Comparison of ENCODE assay signal across 16 mouse cellular contexts in genomic region chr15:7088691-7089090, GRCm38 (mm10). TPM values are rescaled to one million over a fixed set of nuclear protein-coding genes. Genes with fewer than 3 reads are reported as not detected.
DNase-seq lines count a peak whose midpoint lies in the region; ATAC-seq and TF ChIP-seq lines count a peak whose summit lies in the region.
"Had no signal": no experiment of that assay in that cellular context is flagged by ENCODE, and none has a peak within 500 bp of the region (broad histone marks: within the 10 kb centered on the region; RNA-seq: fewer than 3 reads in every experiment).

No protein-coding gene starts in this region.

- peaks cover 17% of the 10 kb centered on the region for H3K27me3 ChIP-seq in midbrain, embryonic 11.5 days (ENCODE audit: control insufficient read depth, insufficient read depth, low read length)
- peaks cover 25% of the 10 kb centered on the region for H3K27me3 ChIP-seq in midbrain, embryonic 13.5 days
- H3K27me3 ChIP-seq in heart, postnatal 0 days (ENCODE audit: control insufficient read depth, insufficient read depth, low read length) = no peaks in the 10 kb centered on the region
- no peaks in the 10 kb centered on the region for H3K27me3 ChIP-seq in lung, postnatal 0 days (replicated peaks; ENCODE audit: insufficient read depth, low read length)
- H3K27me3 ChIP-seq in forebrain, embryonic 15.5 days = no peaks in the 10 kb centered on the region
- H3K27me3 ChIP-seq: neural tube, embryonic 13.5 days had no signal

- H3K27ac ChIP-seq in midbrain, embryonic 11.5 days (ENCODE audit: low read depth, low read length) = no peak overlapping the region
- H3K27ac ChIP-seq in midbrain, embryonic 13.5 days = no peak overlapping the region
- peak overlapping the region; percentile 16; the same call in 1 of the 2 replicates for H3K27ac ChIP-seq in heart, postnatal 0 days (ENCODE audit: low read depth)
- no peak overlapping the region for H3K27ac ChIP-seq in lung, postnatal 0 days (ENCODE audit: low read length)
- H3K27ac ChIP-seq in forebrain, embryonic 15.5 days (replicated peaks) = no peak overlapping the region
- H3K27ac ChIP-seq: neural tube, embryonic 13.5 days had no signal

- H3K9me3 ChIP-seq in midbrain, embryonic 11.5 days (ENCODE audit: control insufficient read depth, low read length) = no peaks in the 10 kb centered on the region
- no peaks in the 10 kb centered on the region for H3K9me3 ChIP-seq in midbrain, embryonic 13.5 days
- no peaks in the 10 kb centered on the region for H3K9me3 ChIP-seq in heart, postnatal 0 days (replicated peaks; ENCODE audit: control insufficient read depth, low read length)
- no peaks in the 10 kb centered on the region for H3K9me3 ChIP-seq in lung, postnatal 0 days (ENCODE audit: low read length)
- no peaks in the 10 kb centered on the region for H3K9me3 ChIP-seq in forebrain, embryonic 15.5 days
- H3K9me3 ChIP-seq: neural tube, embryonic 13.5 days had no signal

- H3K9ac ChIP-seq in midbrain, embryonic 11.5 days (ENCODE audit: low read length) = no peak overlapping the region
- H3K9ac ChIP-seq in midbrain, embryonic 13.5 days (replicated peaks) = no peak overlapping the region
- no peak overlapping the region for H3K9ac ChIP-seq in heart, postnatal 0 days (replicated peaks; ENCODE audit: low read depth, low read length)
- H3K9ac ChIP-seq in lung, postnatal 0 days (replicated peaks; ENCODE audit: low read depth) = no peak overlapping the region
- no peak overlapping the region for H3K9ac ChIP-seq in forebrain, embryonic 15.5 days (replicated peaks)
- H3K9ac ChIP-seq: neural tube, embryonic 13.5 days had no signal

- peak; percentile 79 for DNase-seq in midbrain, embryonic 11.5 days (ENCODE audit: low spot score, missing footprints)
- peak; percentile 8 for DNase-seq in heart, postnatal 0 days (ENCODE audit: low spot score)
- DNase-seq in lung, postnatal 0 days (ENCODE audit: low spot score) = peak; percentile 51
- DNase-seq in skeletal muscle tissue, adult 2 months (ENCODE audit: low read depth, low spot score) = peak; percentile 42
- DNase-seq in right cerebral cortex, adult 2 months (ENCODE audit: low spot score in 2 of 2) = no peak
- DNase-seq: cerebellum, postnatal 10 days; gastrocnemius, postnatal 14 days; kidney, postnatal 36 days; midbrain, embryonic 14.5 days; thymus, postnatal 36 days had no signal

- H3K4me2 ChIP-seq in midbrain, embryonic 11.5 days = no peak overlapping the region
- H3K4me2 ChIP-seq in midbrain, embryonic 13.5 days (replicated peaks) = no peak overlapping the region
- H3K4me2 ChIP-seq in heart, postnatal 0 days (ENCODE audit: low read depth, low read length) = no peak overlapping the region
- H3K4me2 ChIP-seq in lung, postnatal 0 days (replicated peaks; ENCODE audit: low read depth, low read length) = no peak overlapping the region
- no peak overlapping the region for H3K4me2 ChIP-seq in forebrain, embryonic 15.5 days (replicated peaks)
- H3K4me2 ChIP-seq: neural tube, embryonic 13.5 days had no signal

- no peak overlapping the region for H3K4me3 ChIP-seq in midbrain, embryonic 11.5 days (ENCODE audit: low read depth, low read length)
- no peak overlapping the region for H3K4me3 ChIP-seq in midbrain, embryonic 13.5 days (replicated peaks)
- H3K4me3 ChIP-seq in heart, postnatal 0 days (ENCODE audit: low read depth, low read length) = no peak overlapping the region
- H3K4me3 ChIP-seq in lung, postnatal 0 days (ENCODE audit: low read depth, low read length) = no peak overlapping the region
- H3K4me3 ChIP-seq in forebrain, embryonic 15.5 days = no peak overlapping the region
- H3K4me3 ChIP-seq: neural tube, embryonic 13.5 days had no signal

- no peak for TF ChIP-seq EP300 in heart, postnatal 0 days (IDR thresholded peaks at IDR 0.05; ENCODE audit: low read depth)
- TF ChIP-seq EP300 in lung, postnatal 0 days (IDR thresholded peaks at IDR 0.05) = peak; percentile 93

- TF ChIP-seq CTCF in heart, postnatal 0 days (IDR thresholded peaks at IDR 0.05; ENCODE audit: low read depth) = no peak
- TF ChIP-seq CTCF in lung, postnatal 0 days (IDR thresholded peaks at IDR 0.05) = no peak

- no peaks in the 10 kb centered on the region for H3K36me3 ChIP-seq in midbrain, embryonic 11.5 days (ENCODE audit: control insufficient read depth, insufficient read depth, low read length)
- H3K36me3 ChIP-seq in midbrain, embryonic 13.5 days = no peaks in the 10 kb centered on the region
- no peaks in the 10 kb centered on the region for H3K36me3 ChIP-seq in heart, postnatal 0 days (replicated peaks; ENCODE audit: control insufficient read depth, insufficient read depth, low read length)
- no peaks in the 10 kb centered on the region for H3K36me3 ChIP-seq in lung, postnatal 0 days (ENCODE audit: insufficient read depth, low read length)
- H3K36me3 ChIP-seq in forebrain, embryonic 15.5 days = no peaks in the 10 kb centered on the region
- H3K36me3 ChIP-seq: neural tube, embryonic 13.5 days had no signal

- no peak for ATAC-seq in midbrain, embryonic 11.5 days (ENCODE audit: low FRiP score)
- ATAC-seq in midbrain, embryonic 13.5 days = no peak
- 0 out of 2 replicates have a peak, but pooled peaks have one; percentile 27 for ATAC-seq in heart, postnatal 0 days (ENCODE audit: insufficient read depth, low read depth)
- peak; percentile 75 for ATAC-seq in lung, postnatal 0 days
- ATAC-seq in frontal cortex, adult (ENCODE audit: low TSS enrichment) = no peak
- no peak for ATAC-seq in forebrain, embryonic 15.5 days (replicated peaks)
- ATAC-seq: activated CD4-positive, CD25-positive, alpha-beta regulatory T cell, adult 4 months; inflammation-experienced regulatory T-cells, adult 6 months had no signal

- peaks cover 4% of the 10 kb centered on the region; the same call in 1 of the 2 replicates for H3K4me1 ChIP-seq in midbrain, embryonic 11.5 days (ENCODE audit: control insufficient read depth, insufficient read depth, low read length)
- H3K4me1 ChIP-seq in midbrain, embryonic 13.5 days (replicated peaks) = peaks cover 3% of the 10 kb centered on the region; the same call in 1 of the 2 replicates
- H3K4me1 ChIP-seq in heart, postnatal 0 days (ENCODE audit: control insufficient read depth, insufficient read depth) = peaks cover 27% of the 10 kb centered on the region
- 0 out of 2 replicates have a peak, but pooled peaks cover 5% of the 10 kb centered on the region for H3K4me1 ChIP-seq in lung, postnatal 0 days (ENCODE audit: insufficient read depth, low read depth, low read length)
- 0 out of 2 replicates have a peak, but pooled peaks cover 6% of the 10 kb centered on the region for H3K4me1 ChIP-seq in forebrain, embryonic 15.5 days

- WGBS in midbrain, embryonic 11.5 days = 19% methylated on average over 2 of the region's 2 CpGs
- 24% methylated on average over 2 of the region's 2 CpGs for WGBS in midbrain, embryonic 13.5 days
- WGBS in heart, postnatal 0 days = 53% methylated on average over 2 of the region's 2 CpGs
- 36% methylated on average over 2 of the region's 2 CpGs for WGBS in lung, postnatal 0 days
- WGBS in forebrain, embryonic 15.5 days = 22% methylated on average over 2 of the region's 2 CpGs

RNA-seq across cellular contexts. Expression of gene Lifr, which starts 1.7 kb away (rescaled TPM):
- 16.5 and 17.5 TPM in 2 replicates for polyA plus RNA-seq in midbrain, embryonic 11.5 days (2014; fragmentation: Nextera tagmentation; extraction: Ambion mirVana)
- 7.1 and 8.2 TPM in 2 replicates for polyA plus RNA-seq in midbrain, embryonic 13.5 days (2015; fragmentation: Nextera tagmentation; extraction: Ambion mirVana)
- total RNA-seq in heart, postnatal 0 days (2014; rRNA removed; ENCODE audit: low replicate concordance) = 24.0 and 34.9 TPM in 2 replicates
- 14.9 and 15.1 TPM in 2 replicates for polyA plus RNA-seq in heart, postnatal 0 days (2015; fragmentation: Nextera tagmentation; extraction: Ambion mirVana)
- 29.7 and 35.5 TPM in 2 replicates for polyA plus RNA-seq in lung, postnatal 0 days (2015; fragmentation: Nextera tagmentation; extraction: Ambion mirVana)
- polyA plus RNA-seq in forebrain, embryonic 15.5 days (2015; fragmentation: Nextera tagmentation; extraction: Ambion mirVana) = 7.6 and 8.1 TPM in 2 replicates

Comparison
In these comparisons a context has a peak if more than half of its experiments do, and no peak if none do; other contexts are left out.
1. ATAC-seq: peak in heart, postnatal 0 days (single experiment) and lung, postnatal 0 days (single experiment); none in midbrain, embryonic 11.5 days (single experiment), midbrain, embryonic 13.5 days (single experiment), frontal cortex, adult (single experiment) and forebrain, embryonic 15.5 days (single experiment).
2. DNase-seq: peak in midbrain, embryonic 11.5 days (single experiment), heart, postnatal 0 days (single experiment), lung, postnatal 0 days (single experiment) and skeletal muscle tissue, adult 2 months (single experiment); none in right cerebral cortex, adult 2 months (0 of 2).